Mouse (Mus musculus) macrophage (primary cell): ENCODE data around the gene Srgn. TPM values are rescaled to one million over a fixed set of nuclear protein-coding genes. Genes with fewer than 3 reads are reported as not detected.
"Not testable (repeated sequence)": the region's sequence is repeated elsewhere in the genome, so short reads cannot be mapped to it uniquely, and the experiment has no call there.

Source experiments
- H3K27ac ChIP-seq: fragments of 350-480 bp; formaldehyde crosslinking; 2 replicates; pipeline ENCODE4 v1.9.0; 2021
- H3K36me3 ChIP-seq: fragments of 350-480 bp; formaldehyde crosslinking; 2 replicates; pipeline ENCODE4 v1.9.0; 2021; ENCODE audit errors: inconsistent target
- H3K4me3 ChIP-seq: fragments of 350-480 bp; formaldehyde crosslinking; 2 replicates; pipeline ENCODE4 v1.9.0; 2021; ENCODE audit errors: inconsistent target
- H3K79me2 ChIP-seq: fragments of 350-480 bp; formaldehyde crosslinking; 2 replicates; pipeline ENCODE4 v1.9.0; 2021; ENCODE audit errors: inconsistent target
- WGBS: methylation state at CpG from one replicate; pipeline ENCODE4 v1.1.7; 2026; ENCODE audit warnings: inconsistent platforms; ENCODE audit not compliant: missing documents; 5-methylcytosine and 5-hydroxymethylcytosine counted together
- polyA plus RNA-seq: library from polyadenylated mRNA; stranded (reverse); fragments of 250-400 nt; gene quantifications from 3 replicates; pipeline ENCODE4 v1.2.4, GENCODE M21; 2018; ENCODE audit warnings: inconsistent platforms

Srgn gene
- polyA plus RNA-seq, 1 experiment from 2014 or later: 438 TPM

DNA sequence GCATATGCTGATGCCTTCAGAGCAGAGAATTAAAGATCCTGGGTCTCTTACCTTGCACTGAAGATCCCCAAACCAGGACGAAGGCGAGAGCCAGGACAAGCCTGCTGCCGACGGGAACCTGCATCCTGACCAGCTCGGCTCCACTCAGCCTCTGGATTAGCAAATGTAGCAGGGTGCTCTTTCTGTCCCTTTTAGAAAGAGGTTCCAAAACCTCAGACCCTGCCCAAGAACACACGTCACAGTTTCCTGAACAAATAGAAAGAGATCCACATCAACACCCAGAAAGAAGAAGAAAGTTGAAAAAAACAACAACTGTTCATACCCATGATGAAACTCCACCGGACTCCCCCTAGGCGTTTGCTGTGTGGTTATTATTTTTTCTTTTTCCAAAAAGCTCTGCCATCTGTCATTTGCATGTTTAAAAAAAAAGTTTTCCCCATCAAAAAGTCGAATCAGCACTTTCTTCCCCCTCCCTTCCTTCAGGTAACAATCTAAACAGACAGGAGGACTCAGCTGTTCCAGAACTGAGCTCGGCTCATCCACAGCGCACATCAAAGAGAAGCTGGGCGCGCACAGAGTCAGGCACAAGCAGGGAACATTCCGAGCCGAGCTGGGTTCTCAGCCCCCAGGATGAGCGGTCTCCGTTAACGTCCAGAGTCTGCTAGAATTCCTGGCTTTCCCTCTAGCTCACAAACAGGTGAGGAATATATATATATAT lies 19.5 kb downstream of the Srgn start:
- peak overlapping the region; percentile 39 for H3K4me3 ChIP-seq
- WGBS: 2% methylated on average over 16 of the region's 18 CpGs
- H3K27ac ChIP-seq: peak overlapping the region; percentile 72
- peaks cover 24% of the 10 kb centered on the region; the same call in 1 of the 2 replicates for H3K79me2 ChIP-seq
- H3K36me3 ChIP-seq: no peaks in the 10 kb centered on the region

- WGBS: 12% methylated on average over 4 of the region's 4 CpGs
- peak overlapping the region; percentile 39 for H3K4me3 ChIP-seq
- H3K36me3 ChIP-seq: no peaks in the 10 kb centered on the region
- H3K27ac ChIP-seq: peak overlapping the region; percentile 72
- peaks cover 31% of the 10 kb centered on the region; the same call in 1 of the 2 replicates for H3K79me2 ChIP-seq
These were observed 20.2 kb downstream of the Srgn start for GRCm38 (mm10) chr10:62507071-62507470.

- Histone ChIP-seq H3K27ac (peak overlapping the region; percentile 72), H3K4me3 (peak overlapping the region; percentile 39), H3K79me2 (peaks cover 40% of the 10 kb centered on the region; the same call in 1 of the 2 replicates), H3K36me3 (no peaks in the 10 kb centered on the region)
- WGBS: 2% methylated on average over 17 of the region's 17 CpGs
These were observed 21.2 kb downstream of the Srgn start for GRCm38 (mm10) chr10:62506019-62506556.

DNA sequence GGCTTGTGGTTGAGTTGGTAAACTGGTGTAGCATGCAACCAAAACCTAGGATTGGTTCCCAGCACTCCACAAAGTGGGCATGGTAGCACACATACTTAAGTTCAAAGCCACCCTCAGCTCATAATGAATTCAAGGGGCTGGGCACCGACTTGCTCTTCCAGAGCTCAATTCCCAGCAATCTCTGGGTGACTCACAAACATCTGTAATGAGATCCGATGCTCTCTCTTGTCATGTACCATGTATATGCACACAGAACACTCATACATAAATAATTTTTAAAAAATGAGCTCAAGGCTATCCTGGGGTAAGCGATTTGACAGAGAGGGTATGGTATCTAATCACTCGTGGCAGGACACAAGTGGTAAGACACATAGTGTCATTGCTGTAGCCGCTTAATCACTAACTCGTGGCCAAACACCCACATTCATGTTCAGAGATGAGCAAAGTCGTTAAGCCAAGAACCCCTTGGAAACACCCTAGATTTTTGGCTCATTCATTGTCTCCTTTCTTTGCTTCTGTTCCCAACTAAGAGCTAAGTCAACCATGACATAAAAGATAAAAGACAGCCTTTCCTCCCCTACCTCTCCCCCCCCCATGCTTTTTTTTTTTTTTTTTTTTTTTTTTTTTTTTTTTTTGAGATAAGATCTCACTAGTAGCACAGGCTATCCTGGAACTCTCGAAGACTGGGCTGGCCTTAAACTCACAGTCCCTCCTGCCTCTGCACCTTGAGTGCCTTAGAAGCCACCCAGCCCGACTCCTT lies 21.8 kb downstream of the Srgn start:
- peak overlapping the region; percentile 72 for H3K27ac ChIP-seq
- H3K4me3 ChIP-seq: 0 out of 2 replicates have a peak overlapping the region, but pooled peaks have one; percentile 39
- peaks cover 42% of the 10 kb centered on the region; the same call in 1 of the 2 replicates for H3K79me2 ChIP-seq
- H3K36me3 ChIP-seq: no peaks in the 10 kb centered on the region
- 28% methylated on average over 9 of the region's 9 CpGs for WGBS

- 32% methylated on average over 12 of the region's 12 CpGs for WGBS
- H3K4me3 ChIP-seq: no peak overlapping the region
- no peaks in the 10 kb centered on the region for H3K36me3 ChIP-seq
- H3K27ac ChIP-seq: peak overlapping the region; percentile 32
- peaks cover 49% of the 10 kb centered on the region; the same call in 1 of the 2 replicates for H3K79me2 ChIP-seq
These were observed 23.2 kb downstream of the Srgn start for GRCm38 (mm10) chr10:62503836-62504628.

DNA sequence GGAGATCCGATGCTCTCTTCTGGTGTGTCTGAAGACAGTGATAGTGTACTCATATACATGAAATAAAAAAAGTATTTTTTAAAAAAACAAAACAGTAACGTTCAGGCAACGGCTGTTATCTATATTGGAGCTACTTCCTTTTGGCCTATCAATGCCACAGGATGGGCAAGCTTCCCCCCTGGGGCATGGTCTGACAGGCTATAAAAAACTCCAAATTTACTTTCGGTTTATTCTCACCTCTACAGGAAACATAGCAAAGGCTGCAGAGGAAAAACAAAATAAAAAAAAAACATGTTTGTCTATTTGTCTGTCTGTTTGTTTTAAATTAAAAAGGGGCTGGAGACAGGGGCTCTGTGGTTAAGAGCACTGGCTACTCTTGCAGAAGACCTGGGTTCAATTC lies 23.9 kb downstream of the Srgn start:
- H3K27ac ChIP-seq: peak overlapping the region; percentile 32
- peaks cover 49% of the 10 kb centered on the region; the same call in 1 of the 2 replicates for H3K79me2 ChIP-seq
- H3K36me3 ChIP-seq: no peaks in the 10 kb centered on the region
- H3K4me3 ChIP-seq: no peak overlapping the region; the same call in 1 of the 2 replicates
- 10% methylated on average over 3 of the region's 4 CpGs for WGBS

GRCm38 (mm10) chr10:62501951-62502350 lies 25.3 kb downstream of the Srgn start:
- WGBS: 66% methylated on average over 7 of the region's 7 CpGs
- no peaks in the 10 kb centered on the region for H3K36me3 ChIP-seq
- no peak overlapping the region for H3K4me3 ChIP-seq
- H3K27ac ChIP-seq: no peak overlapping the region
- H3K79me2 ChIP-seq: peaks cover 49% of the 10 kb centered on the region; the same call in 1 of the 2 replicates

DNA sequence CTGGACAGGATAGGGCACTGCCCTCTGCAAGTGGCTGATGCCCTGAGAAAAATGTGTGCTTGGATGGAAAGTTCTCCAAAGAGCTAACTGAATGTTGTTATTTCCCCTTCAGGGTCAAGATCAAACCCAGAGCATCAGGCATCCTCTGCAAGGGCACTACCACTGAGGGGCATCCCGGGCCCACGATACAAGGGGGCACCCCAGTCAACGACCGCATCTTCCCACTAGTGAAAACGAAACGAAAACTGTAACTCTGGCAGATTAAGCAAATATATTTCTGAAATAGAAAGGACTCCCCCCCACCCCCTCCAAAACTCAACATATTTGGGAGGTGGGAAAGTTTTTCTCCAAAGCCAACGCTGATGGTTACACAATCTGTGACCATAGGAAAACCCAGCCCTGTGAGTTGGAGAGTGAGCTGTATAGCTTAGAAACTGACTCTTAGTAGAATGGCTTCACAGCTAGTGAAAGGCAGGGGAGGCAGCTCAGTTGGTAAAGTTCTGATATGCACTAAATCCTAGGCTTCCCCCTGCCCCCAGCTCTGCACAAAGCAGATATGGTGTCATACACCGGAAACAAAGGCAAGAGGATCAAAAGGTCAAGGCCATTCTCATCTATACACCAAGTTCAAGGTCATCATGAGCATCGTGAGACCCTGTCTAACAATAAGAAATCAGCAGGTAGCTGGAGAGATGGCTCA lies 26.2 kb downstream of the Srgn start:
- Histone ChIP-seq H3K27ac (peak overlapping the region; percentile 58), H3K36me3 (0 out of 2 replicates have a peak, but pooled peaks cover 4% of the 10 kb centered on the region), H3K4me3 (peak overlapping the region; percentile 23), H3K79me2 (peaks cover 49% of the 10 kb centered on the region; the same call in 1 of the 2 replicates)
- WGBS: 15% methylated on average over 9 of the region's 9 CpGs

GRCm38 (mm10) chr10:62500088-62500915 lies 26.9 kb downstream of the Srgn start:
- Histone ChIP-seq H3K79me2 (peaks cover 47% of the 10 kb centered on the region; the same call in 1 of the 2 replicates), H3K36me3 (0 out of 2 replicates have a peak, but pooled peaks cover 4% of the 10 kb centered on the region), H3K27ac (peak overlapping the region; percentile 58), H3K4me3 (peak overlapping the region; percentile 23)
- WGBS: 31% methylated on average over 10 of the region's 15 CpGs

DNA sequence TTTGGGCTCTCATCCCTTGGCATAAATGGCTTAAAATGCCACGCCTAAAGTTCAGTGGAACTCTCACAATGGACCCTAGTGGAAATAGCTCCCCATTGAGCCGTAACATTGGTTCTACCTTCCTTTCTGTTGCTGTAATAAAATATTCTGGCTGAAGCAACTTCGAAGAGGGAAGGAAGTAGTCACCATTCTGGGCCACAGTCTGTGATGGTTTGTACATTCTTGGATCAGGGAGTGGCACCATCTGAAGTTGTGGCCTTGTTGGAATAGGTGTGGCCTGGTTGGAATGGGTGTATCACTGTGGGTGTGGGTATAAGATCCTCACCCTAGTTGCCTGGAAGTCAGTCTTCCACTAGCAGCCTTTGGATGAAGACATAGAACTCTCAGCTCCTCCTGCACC lies 35.6 kb downstream of the Srgn start:
- whole genome bisulfite sequencing: 59% methylated on average over 3 of the region's 3 CpGs
- not testable (repeated sequence) for H3K4me3 ChIP-seq, H3K36me3 ChIP-seq, H3K79me2 ChIP-seq
- peak overlapping the region; percentile 31; the same call in 1 of the 2 replicates for H3K27ac ChIP-seq

GRCm38 (mm10) chr10:62488266-62488665 lies 39.0 kb downstream of the Srgn start:
- Histone ChIP-seq H3K36me3 (no peaks in the 10 kb centered on the region), H3K27ac (no peak overlapping the region), H3K4me3 (no peak overlapping the region), H3K79me2 (peaks cover 30% of the 10 kb centered on the region)
- 11% methylated on average over 1 of the region's 1 CpGs for WGBS

- peak within 1 kb of the TSS; percentile 82 for H3K4me3 ChIP-seq
- peaks cover 44% of the 10 kb centered on the region for H3K79me2 ChIP-seq
- WGBS: under 1% methylated on average over 38 of the region's 59 CpGs
- no peaks in the 10 kb centered on the region for H3K36me3 ChIP-seq
- peak within 1 kb of the TSS; percentile 87 for H3K27ac ChIP-seq
These were observed 40.4 kb downstream of the Srgn start, which contains the start of gene Vps26a for GRCm38 (mm10) chr10:62486618-62487415. Vps26a (minus strand) TSS chr10:62486805.
